Mouse (Mus musculus) pancreas, adult 10 weeks (tissue): ENCODE measurements around the gene Grin2a. TPM values are rescaled to one million over a fixed set of nuclear protein-coding genes. Genes with fewer than 3 reads are reported as not detected.

Experiments
- polyA plus RNA-seq: library from polyadenylated mRNA; stranded (reverse); fragments of 350-450 nt; fragmentation: Illumina TruSeq; extraction: RNeasy Lipid Tissue Mini Kit (QIAGEN cat#74804); gene quantifications from one replicate; pipeline ENCODE4 v1.2.3, GENCODE M21; 2015; ENCODE audit warnings: low read depth, low replicate concordance; ENCODE audit not compliant: insufficient read depth

Grin2a gene
- not detected for polyA plus RNA-seq

DNA sequence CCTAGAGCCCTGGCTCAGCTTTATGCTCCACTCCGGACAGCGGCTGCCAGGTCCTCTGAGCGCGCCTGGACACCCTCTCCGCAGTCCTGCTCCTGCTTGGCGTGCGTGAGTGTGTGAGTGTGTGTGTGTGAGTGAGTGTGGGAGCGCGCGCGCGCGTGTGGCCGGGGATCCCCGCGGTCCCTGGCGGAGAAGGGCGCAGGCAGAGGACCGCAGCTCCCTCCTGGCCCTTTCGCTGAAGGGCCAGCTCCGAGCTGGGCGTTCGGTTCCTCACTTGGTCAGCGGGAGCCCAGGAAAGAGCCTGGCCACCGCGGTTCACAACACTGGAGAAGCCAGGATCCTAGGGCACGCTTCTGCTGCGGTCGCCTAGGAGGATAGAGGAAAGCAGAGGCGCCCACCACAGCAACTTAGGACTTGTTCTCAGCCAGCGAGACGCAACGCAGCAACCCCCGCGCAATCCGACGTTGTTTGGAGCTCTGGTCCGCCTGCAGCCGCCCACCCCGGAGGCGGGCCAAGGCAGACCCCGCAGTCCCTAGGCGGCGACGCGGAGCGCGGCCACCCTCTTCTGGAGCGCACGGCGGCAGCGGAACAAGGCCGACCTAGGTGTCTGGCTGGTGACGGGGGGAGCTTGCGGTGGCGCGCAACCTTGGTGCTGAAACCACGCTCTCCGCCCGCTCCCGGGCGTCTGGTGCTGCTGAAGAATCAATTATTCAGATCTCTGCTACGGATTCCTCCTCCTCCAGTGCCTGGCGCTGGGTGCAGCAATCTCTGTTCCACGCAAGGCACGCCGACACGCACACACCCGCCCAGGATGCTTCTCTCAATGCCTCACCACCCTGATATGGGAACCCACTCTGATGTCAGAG lies at the start of gene Grin2a:
TSS of gene Grin2a (minus strand) at position 610 of the 863 bp plus-strand sequence.

Other genes starting within 250 kb of the Grin2a start
- gene Rpl39l, start 174.7 kb upstream of the Grin2a start, polyA plus RNA-seq: not detected
- not detected for gene Atf7ip2, start 197.2 kb upstream of the Grin2a start, polyA plus RNA-seq